Mouse (Mus musculus): ENCODE data around the gene Orm1. TPM values are rescaled to one million over a fixed set of nuclear protein-coding genes. Genes with fewer than 3 reads are reported as not detected.

The Orm1 gene
- polyA plus RNA-seq, 1 experiment from 2014 or later, result not detected

GRCm38 (mm10) chr4:63385784-63386183 is 41.4 kb downstream of the Orm1 start:
- Histone ChIP-seq H3K4me1 (ENCODE audit: control insufficient read depth in 2 of 2, insufficient read depth in 2 of 2, low read length in 2 of 2) (peaks cover 0 to 4% of the 10 kb centered on the region in 2 experiments; a peak in 1 of 4 replicates), H3K4me3 (ENCODE audit: control insufficient read depth in 1 of 2, insufficient read depth in 1 of 2, low read depth in 1 of 2, low read length in 2 of 2) (no peak overlapping the region), H3K27ac (replicated peaks in 1 of 2; ENCODE audit: control insufficient read depth in 1 of 2, insufficient read depth in 1 of 2, low read depth in 2 of 2, low read length in 2 of 2) (no peak overlapping the region), H3K27me3 (ENCODE audit: control insufficient read depth, insufficient read depth, low read length) (no peaks in the 10 kb centered on the region), H3K9ac (ENCODE audit: low read length) (no peak overlapping the region), H3K4me2 (ENCODE audit: low read length) (no peak overlapping the region), H3K9me3 (ENCODE audit: control insufficient read depth, low read length) (no peaks in the 10 kb centered on the region), H3K36me3 (ENCODE audit: control insufficient read depth, insufficient read depth, low read length) (peaks cover 25% of the 10 kb centered on the region)
- no peak for ATAC-seq (ENCODE audit: insufficient number of reproducible peaks, insufficient read depth, low FRiP score, low read depth)
- 78% methylated on average over 11 of the region's 11 CpGs for WGBS

- WGBS, result 76% methylated on average over 6 of the region's 6 CpGs
These were observed 43.7 kb downstream of the Orm1 start for GRCm38 (mm10) chr4:63388029-63388428.

GRCm38 (mm10) chr4:63389121-63389886 is 44.9 kb downstream of the Orm1 start:
- no peak overlapping the region for H3K9ac ChIP-seq (ENCODE audit: low read length)
- peaks cover 16% of the 10 kb centered on the region for H3K36me3 ChIP-seq (ENCODE audit: control insufficient read depth, insufficient read depth, low read length)
- no peak overlapping the region for H3K4me3 ChIP-seq (ENCODE audit: control insufficient read depth in 1 of 2, insufficient read depth in 1 of 2, low read depth in 1 of 2, low read length in 2 of 2)
- no peaks in the 10 kb centered on the region for H3K27me3 ChIP-seq (ENCODE audit: control insufficient read depth, insufficient read depth, low read length)
- H3K4me1 ChIP-seq (ENCODE audit: control insufficient read depth in 2 of 2, insufficient read depth in 2 of 2, low read length in 2 of 2), result peaks cover 6 to 13% of the 10 kb centered on the region in 2 experiments; a peak in 2 of 4 replicates
- no peak for ATAC-seq (ENCODE audit: insufficient number of reproducible peaks, insufficient read depth, low FRiP score, low read depth)
- 49% methylated on average over 8 of the region's 8 CpGs for WGBS
- H3K27ac ChIP-seq (replicated peaks in 1 of 2; ENCODE audit: control insufficient read depth in 1 of 2, insufficient read depth in 1 of 2, low read depth in 2 of 2, low read length in 2 of 2), result no peak overlapping the region
- no peaks in the 10 kb centered on the region for H3K9me3 ChIP-seq (ENCODE audit: control insufficient read depth, low read length)
- H3K4me2 ChIP-seq (ENCODE audit: low read length), result no peak overlapping the region

More at GRCm38 (mm10) chr4:63388029-63388428, 43.7 kb downstream of the Orm1 start:
- H3K4me3 ChIP-seq (ENCODE audit: control insufficient read depth in 1 of 2, insufficient read depth in 1 of 2, low read depth in 1 of 2, low read length in 2 of 2), result no peak overlapping the region
- ATAC-seq (ENCODE audit: insufficient number of reproducible peaks, insufficient read depth, low FRiP score, low read depth), result no peak
- H3K27me3 ChIP-seq (ENCODE audit: control insufficient read depth, insufficient read depth, low read length), result no peaks in the 10 kb centered on the region
- peaks cover 14% of the 10 kb centered on the region for H3K36me3 ChIP-seq (ENCODE audit: control insufficient read depth, insufficient read depth, low read length)
- H3K9me3 ChIP-seq (ENCODE audit: control insufficient read depth, low read length), result no peaks in the 10 kb centered on the region
- H3K9ac ChIP-seq (ENCODE audit: low read length), result no peak overlapping the region
- peaks cover 6 to 13% of the 10 kb centered on the region in 2 experiments; a peak in 2 of 4 replicates for H3K4me1 ChIP-seq (ENCODE audit: control insufficient read depth in 2 of 2, insufficient read depth in 2 of 2, low read length in 2 of 2)
- H3K4me2 ChIP-seq (ENCODE audit: low read length), result no peak overlapping the region
- no peak overlapping the region for H3K27ac ChIP-seq (replicated peaks in 1 of 2; ENCODE audit: control insufficient read depth in 1 of 2, insufficient read depth in 1 of 2, low read depth in 2 of 2, low read length in 2 of 2)

GRCm38 (mm10) chr4:63389887-63390528 is 45.6 kb downstream of the Orm1 start:
- Histone ChIP-seq H3K9me3 (ENCODE audit: control insufficient read depth, low read length) (no peaks in the 10 kb centered on the region), H3K27ac (replicated peaks in 1 of 2; ENCODE audit: control insufficient read depth in 1 of 2, insufficient read depth in 1 of 2, low read depth in 2 of 2, low read length in 2 of 2) (no peak overlapping the region), H3K36me3 (ENCODE audit: control insufficient read depth, insufficient read depth, low read length) (peaks cover 23% of the 10 kb centered on the region), H3K27me3 (ENCODE audit: control insufficient read depth, insufficient read depth, low read length) (no peaks in the 10 kb centered on the region), H3K4me3 (ENCODE audit: control insufficient read depth in 1 of 2, insufficient read depth in 1 of 2, low read depth in 1 of 2, low read length in 2 of 2) (no peak overlapping the region), H3K4me2 (ENCODE audit: low read length) (no peak overlapping the region), H3K9ac (ENCODE audit: low read length) (no peak overlapping the region), H3K4me1 (ENCODE audit: control insufficient read depth in 2 of 2, insufficient read depth in 2 of 2, low read length in 2 of 2) (peaks cover 6 to 13% of the 10 kb centered on the region in 2 experiments; a peak in 2 of 4 replicates)
- 72% methylated on average over 11 of the region's 11 CpGs for WGBS
- ATAC-seq (ENCODE audit: insufficient number of reproducible peaks, insufficient read depth, low FRiP score, low read depth), result no peak

- H3K9me3 ChIP-seq (ENCODE audit: control insufficient read depth, low read length), result no peaks in the 10 kb centered on the region
- no peak for ATAC-seq (ENCODE audit: insufficient number of reproducible peaks, insufficient read depth, low FRiP score, low read depth)
- H3K27ac ChIP-seq (replicated peaks in 1 of 2; ENCODE audit: control insufficient read depth in 1 of 2, insufficient read depth in 1 of 2, low read depth in 2 of 2, low read length in 2 of 2), result no peak overlapping the region
- H3K4me1 ChIP-seq (ENCODE audit: control insufficient read depth in 2 of 2, insufficient read depth in 2 of 2, low read length in 2 of 2), result peaks cover 6 to 13% of the 10 kb centered on the region in 2 experiments; a peak in 2 of 4 replicates
- 61% methylated on average over 6 of the region's 6 CpGs for WGBS
- H3K4me3 ChIP-seq (ENCODE audit: control insufficient read depth in 1 of 2, insufficient read depth in 1 of 2, low read depth in 1 of 2, low read length in 2 of 2), result no peak overlapping the region
- H3K4me2 ChIP-seq (ENCODE audit: low read length), result no peak overlapping the region
- H3K36me3 ChIP-seq (ENCODE audit: control insufficient read depth, insufficient read depth, low read length), result peaks cover 21% of the 10 kb centered on the region
- H3K9ac ChIP-seq (ENCODE audit: low read length), result no peak overlapping the region
- no peaks in the 10 kb centered on the region for H3K27me3 ChIP-seq (ENCODE audit: control insufficient read depth, insufficient read depth, low read length)
These were observed 47.0 kb downstream of the Orm1 start for GRCm38 (mm10) chr4:63391322-63391721.

Other genes with a start within 250 kb of the Orm1 start
- gene Ambp, start 189.8 kb upstream of the Orm1 start, polyA plus RNA-seq (2014; fragmentation: Nextera tagmentation; extraction: Ambion mirVana), result 0.16 TPM in 1 of 2 replicates, not detected in the other
- gene Kif12, start 172.4 kb upstream of the Orm1 start, polyA plus RNA-seq (2014; fragmentation: Nextera tagmentation; extraction: Ambion mirVana), result 0.11 and 0.23 TPM in 2 replicates
- gene Col27a1, start 130.6 kb upstream of the Orm1 start, polyA plus RNA-seq (2014; fragmentation: Nextera tagmentation; extraction: Ambion mirVana), result 3.0 and 4.2 TPM in 2 replicates
- not detected in 2 replicates for gene Orm3, start 11.6 kb downstream of the Orm1 start, polyA plus RNA-seq (2014; fragmentation: Nextera tagmentation; extraction: Ambion mirVana)
- not detected in 2 replicates for gene Orm2, start 17.9 kb downstream of the Orm1 start, polyA plus RNA-seq (2014; fragmentation: Nextera tagmentation; extraction: Ambion mirVana)
- 1.9 and 2.2 TPM in 2 replicates for gene Akna, start 58.8 kb downstream of the Orm1 start, polyA plus RNA-seq (2014; fragmentation: Nextera tagmentation; extraction: Ambion mirVana)
- 2.1 and 3.1 TPM in 2 replicates for gene Whrn, start 151.4 kb downstream of the Orm1 start, polyA plus RNA-seq (2014; fragmentation: Nextera tagmentation; extraction: Ambion mirVana)
- 213 and 216 TPM in 2 replicates for gene Atp6v1g1, start 200.2 kb downstream of the Orm1 start, polyA plus RNA-seq (2014; fragmentation: Nextera tagmentation; extraction: Ambion mirVana)
- 3.5 and 5.6 TPM in 2 replicates for gene Tmem268, start 214.2 kb downstream of the Orm1 start, polyA plus RNA-seq (2014; fragmentation: Nextera tagmentation; extraction: Ambion mirVana)

Data from heart, embryonic 14.5 days (tissue).